Mouse (Mus musculus) thymus, postnatal 10 days (tissue): ENCODE results near the gene Cers6.
A peak's percentile ranks its signal among the peaks of the same experiment; 100 is the strongest.

Source experiments
- DNase-seq, 2 experiments: peaks; one replicate each; pipeline ENCODE4 v3.0.0; 2021; ENCODE audit warnings: low spot score in 2 of 2

The Cers6 gene

DNA sequence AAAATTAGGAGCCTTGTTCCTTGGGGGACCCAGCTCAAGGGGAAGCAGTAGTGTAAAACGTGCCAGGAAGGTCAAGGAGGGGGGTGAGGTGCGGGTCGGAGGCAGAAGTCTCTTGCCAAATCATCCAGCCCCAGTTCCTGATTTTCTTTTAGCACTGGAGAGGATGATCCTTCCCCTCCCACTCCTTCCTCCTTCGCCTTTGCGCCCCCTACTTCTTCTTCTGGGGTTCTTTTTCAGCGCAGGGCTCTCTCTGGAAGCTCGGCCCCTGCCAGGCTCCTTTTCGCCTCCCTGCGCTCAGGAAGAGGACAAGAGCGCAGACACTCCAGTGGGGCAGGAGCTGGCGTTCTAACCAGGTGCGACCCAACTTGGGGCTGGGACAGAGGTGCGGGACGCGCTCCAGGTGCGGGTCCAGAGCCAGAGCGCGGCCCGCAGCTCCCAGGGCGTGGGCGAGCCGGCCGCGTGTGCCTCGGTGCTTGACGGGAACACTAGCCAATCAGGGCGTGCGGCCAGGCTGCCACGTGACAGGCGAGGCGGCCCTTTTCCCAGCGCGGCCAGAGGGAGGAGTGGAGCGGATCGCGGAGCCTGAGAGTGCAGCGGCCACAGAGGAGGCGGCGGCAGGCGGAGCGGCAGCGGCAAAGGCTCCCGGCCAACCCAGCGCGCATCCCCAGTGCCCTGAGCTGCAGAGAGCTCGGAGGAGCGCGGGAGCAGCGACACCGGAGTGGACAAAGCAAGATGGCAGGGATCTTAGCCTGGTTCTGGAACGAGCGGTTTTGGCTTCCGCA, at the start of gene Cers6:
Gene Cers6 (plus strand): TSS at position 538 of the 782 bp plus-strand sequence.
- peak; percentile 82 for DNase-seq

DNA sequence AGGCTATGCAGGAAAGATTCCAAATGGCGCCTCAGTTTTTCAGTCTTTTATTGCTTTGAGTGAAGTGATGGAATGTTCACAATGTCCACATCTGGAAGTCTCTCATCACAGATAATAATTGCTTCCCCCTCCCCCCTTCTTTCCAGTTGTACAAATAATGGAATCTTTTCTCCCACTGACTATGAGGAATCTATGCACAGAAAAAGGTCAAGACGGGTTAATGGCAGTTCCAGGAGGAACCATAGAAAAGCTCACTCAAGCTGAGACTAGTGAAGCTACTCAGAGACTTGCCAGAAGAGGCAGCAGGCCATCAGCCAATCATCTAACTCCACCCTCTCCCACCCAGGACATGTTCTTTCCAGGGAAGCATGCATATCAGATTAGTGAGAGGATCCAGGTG, 46.8 kb upstream of the Cers6 start:
- no peak for DNase-seq

DNA sequence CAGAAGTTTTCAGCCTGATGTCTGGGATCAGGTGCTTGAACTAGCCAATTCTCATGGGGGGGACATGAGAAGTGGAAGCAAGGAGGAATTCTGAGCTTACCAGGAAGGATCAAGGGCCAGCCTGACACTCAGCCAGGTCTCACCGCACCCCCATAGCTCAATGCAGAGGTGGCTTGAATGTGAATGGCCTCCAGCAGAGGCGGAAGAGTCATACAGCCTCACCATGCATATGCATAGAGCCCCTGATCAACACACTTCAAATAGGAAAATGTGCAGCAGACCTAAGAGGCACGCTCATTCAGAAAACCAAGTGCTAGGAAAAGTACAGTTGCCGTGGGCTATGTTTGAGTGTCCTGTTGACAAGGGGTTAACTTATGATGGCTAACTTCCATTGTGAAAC, 42.2 kb upstream of the Cers6 start:
- no peak for DNase-seq

DNA sequence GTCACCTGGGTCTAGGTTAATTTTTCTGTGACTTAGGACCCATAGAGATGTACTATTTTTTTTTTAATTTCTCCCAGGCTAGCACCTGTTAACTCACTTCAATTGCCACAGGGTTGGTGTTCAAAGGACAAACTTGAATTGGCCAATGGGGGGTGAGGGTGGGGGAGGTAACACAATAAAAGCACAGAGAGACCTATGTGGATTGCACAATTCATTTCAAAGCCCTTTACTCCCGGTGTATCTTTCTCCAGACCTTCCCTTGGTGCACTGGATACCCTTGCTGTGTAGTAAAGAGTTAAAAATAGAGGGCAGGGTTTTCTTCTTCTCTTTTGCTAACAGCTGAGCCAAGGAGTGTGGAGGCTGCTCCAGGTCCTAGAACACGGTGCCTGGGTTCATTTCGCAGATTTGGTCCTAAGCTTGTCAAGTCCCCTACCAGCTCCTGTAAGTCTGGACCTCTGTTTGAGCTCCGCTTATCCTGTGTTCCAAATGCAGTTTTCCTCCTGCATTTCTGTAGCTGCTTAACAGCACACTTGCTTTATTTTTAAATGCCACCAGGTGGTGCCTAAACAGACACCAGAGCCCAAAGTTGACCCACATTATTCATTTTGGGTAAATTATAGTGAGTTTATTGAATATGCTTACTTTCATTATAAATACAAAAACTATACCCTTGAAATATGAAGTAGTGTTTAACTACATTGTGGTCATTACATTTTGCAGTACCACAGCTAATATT, 38.9 kb upstream of the Cers6 start:
- DNase-seq: peak in 1 of 2 experiments; percentile 23

DNA sequence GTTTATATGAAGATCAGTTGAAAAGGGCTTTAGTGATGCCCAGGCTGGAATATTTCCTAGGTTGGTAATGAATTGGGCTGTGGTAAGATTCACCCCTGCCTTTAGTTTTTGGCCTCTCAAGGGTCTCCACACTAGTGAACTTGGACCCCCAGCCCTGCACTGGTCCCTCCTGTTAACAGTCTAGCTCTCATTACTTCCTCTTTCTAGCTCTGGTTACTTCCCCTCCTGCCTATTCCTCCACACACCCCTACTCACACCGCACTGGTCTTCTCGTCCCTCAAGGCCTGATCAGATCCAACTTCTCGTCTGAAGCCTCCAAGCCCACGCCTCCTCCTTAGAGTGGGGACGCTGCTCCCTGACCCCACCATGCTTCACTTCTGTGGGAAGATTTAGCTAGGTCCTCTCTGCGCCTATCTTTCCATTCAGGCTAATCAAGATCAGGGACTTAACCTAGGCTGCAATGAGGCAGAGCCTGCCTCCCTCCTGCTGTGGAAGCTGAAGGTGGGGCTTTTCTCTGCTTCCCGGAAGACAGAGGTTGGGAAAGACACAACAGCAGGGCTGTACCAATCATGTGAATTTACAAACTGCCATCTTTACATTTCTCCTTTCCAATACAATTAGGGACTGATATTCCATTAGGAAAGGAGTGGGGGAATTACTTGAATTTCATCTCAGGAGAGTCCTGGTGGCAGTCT, 35.8 kb upstream of the Cers6 start:
- DNase-seq: no peak

DNA sequence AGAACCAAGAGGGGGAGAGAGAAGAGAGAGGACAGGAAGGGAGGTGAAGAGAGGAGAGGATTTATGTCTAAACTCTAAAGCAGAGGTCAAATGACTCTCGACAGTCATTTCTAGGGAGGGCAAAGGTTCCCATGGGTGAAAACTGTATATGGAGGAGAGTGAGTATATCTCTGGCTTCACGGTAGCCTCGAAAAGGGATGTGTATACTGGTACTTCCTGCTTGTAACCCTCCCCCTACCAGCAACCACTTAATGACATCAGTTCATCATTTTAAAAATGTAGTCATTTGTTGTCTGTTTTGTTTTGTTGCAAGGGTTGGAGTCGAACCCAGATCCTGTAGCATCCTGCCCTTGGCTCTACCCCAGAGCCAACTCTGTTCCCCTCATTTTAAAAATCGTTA, 17.9 kb upstream of the Cers6 start:
- no peak for DNase-seq

DNA sequence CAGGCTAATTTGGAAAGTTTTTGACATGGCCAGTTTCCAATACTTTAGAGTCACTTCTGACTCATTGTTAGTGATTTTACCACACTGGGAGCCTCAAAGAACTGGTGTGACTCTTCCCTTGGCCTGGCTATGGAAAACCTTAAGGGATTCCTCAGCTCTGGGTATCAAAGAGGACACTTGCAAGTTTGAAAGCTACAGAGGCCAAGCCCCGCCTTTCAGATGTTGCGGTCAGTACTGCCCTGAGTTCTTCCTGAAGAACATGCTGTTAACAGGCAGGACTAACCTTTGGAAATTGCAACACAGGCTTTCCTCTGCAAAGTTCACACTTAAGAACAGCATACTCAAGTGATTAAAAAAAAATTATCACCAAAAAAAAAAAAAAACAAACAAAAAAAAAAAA, 16.7 kb upstream of the Cers6 start:
- no peak for DNase-seq

DNA sequence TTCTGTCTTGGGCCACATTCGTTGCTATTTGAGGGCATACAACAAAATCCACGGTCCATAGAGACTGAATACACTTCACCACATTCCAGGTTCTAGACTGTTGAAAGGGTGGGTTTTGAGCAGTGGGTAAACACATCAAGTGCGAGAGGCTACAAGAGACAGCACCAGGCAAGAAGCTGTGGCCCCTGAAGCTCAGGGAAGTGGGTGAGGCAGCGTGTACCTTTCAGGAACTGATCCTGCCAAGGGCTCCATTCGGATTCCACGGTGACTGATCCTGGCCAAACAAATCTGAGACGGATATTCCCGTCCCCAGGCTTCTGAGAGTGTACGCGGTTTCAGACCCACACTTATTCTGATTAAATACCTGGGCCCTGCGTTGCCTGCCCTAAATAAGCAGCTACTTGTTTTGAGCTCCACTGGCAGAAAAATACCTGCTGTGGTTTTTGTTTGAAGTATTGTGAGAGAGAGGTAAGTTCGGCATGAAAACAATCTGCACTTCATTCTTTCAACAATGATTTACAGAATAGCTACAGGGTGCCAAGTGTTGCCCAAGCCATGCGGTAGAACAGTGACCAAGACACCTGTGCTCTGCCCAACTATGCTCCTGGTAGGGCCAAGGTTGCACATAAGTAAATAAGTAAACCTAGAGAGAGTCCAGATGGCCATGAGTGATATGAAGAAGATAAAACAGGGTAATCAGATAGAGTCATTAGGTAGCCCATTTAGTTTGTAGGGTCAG, 16.1 kb upstream of the Cers6 start:
- DNase-seq: no peak

DNA sequence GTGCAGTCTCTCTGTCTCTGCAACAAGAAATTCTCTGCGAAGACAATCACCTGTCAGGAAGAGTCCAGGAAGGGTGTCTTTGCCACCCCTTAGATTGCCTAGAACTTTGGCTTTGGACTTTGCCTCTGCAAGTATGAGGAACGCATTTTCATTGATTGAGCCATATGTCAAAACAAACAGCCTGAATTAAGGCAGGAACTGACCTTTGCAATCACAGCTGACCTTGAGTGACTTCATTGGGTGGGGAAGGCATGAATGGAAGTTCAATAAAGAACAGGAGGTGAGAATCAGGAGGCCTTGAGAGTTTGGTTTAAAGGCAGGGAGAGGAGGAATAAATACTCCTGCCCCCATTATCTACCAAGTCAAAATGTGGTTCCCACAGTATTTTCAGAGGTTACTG, 850 bp upstream of the Cers6 start:
- no peak for DNase-seq

DNA sequence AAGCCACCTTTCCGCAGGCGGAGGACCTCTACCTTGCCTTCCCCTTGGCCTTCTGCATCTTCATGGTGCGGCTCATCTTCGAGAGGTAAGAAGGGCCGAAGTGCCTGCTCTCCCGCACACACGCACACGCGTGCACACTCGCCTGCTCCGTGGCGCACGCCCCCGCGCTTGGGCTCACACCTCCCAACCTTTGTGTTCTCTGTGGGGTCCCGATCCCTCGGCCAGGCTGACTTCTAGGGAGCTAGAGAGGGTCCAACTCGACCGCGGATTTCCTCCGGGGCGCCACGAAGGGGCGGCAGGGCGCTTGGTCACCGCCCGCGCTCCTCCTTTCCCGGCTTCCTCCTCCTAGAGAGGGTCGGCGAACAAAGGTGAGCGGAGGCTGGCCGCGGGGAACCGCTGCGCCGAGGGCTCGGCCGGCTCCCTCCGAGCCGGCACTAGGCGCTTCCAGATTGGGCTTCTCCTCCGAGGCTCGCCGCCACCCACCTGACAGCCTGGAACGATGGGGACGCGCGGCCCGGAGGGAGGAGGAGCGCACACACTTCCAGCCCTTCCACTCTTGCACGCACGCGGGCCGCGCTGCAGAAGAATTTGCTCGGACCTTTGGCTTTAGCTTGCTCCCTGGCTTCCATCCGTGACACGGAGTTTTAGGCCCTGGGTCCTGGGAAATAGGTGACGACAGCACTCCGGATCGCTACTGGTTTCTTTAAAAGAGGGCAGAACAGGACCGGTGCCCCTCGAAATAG, 651 bp downstream of the Cers6 start:
- DNase-seq: peak; percentile 37 to 40

DNA sequence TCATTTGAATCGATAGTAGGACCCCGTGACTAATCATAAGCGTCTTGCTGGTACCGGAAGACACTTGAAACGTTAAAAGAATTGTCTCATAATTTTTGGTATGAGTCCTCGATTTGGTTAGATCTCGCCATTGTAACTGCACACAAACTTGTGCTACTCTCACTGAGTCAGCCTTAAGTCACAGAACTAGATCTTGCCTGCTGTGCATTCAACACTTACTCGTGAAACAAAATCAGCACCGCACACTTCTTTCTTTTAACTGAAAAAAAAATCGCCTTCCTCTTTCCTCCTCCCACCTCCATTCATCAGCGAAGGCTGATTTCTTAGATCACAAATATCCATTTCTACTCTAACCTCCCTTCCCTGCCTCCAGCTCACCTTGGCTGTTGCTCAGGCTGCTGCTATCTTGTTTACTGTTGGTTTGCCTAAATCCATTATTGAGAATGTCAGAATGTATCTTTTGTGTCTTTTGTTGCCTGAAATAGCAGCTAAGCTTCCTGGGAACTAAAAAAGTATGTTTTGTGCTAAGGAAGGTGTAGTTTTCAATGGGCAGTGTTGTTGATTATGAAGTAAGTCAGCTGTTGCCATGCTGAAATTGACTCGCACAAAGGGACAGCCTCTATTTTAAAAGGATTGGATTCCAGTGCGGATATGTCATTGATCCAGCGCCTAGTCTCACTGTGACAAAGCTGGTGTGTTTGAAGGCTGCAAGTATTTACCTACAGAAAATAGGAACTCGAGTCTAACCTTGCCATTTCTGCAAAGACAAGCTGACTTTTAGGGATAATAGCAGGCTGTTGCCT, 1.4 kb downstream of the Cers6 start:
- no peak for DNase-seq

DNA sequence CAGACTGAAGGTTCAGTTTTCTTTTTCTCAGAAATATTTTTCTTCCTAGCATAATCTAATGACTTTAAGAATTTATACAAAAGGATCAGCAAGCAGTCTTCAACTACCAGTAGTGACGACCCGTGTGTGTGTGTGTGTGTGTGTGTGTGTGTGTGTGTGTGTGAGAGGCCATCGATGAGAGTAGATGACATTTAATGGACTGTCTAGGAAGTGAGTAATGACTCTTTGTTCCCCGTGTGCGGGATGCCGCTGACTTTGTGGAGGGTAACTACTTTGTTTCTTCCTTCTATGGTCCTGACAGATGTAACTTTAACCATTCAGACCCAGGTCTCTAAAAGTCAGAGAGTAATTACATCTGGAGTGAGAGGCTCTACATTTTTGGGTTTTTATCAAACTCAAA, 2.3 kb downstream of the Cers6 start:
- DNase-seq: no peak

DNA sequence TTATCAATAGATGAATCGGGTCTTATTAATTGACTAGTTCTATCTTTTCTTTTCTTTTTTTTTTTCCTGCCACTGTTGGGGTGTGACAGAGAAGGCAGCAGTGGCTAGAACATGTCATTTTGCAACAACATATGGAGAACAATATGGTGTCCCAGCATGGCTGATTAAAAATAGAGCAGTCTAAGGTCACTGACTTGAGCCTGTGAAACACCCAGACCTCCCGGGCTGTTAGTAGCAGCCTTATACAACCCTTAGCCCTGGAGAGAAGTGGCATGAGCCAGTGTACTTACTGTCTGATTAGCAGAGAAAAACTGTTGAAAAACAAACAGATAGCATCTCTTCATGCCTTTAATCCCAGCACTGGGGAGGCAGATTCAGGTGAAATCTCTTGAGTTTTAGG, 3.1 kb downstream of the Cers6 start:
- DNase-seq: no peak

DNA sequence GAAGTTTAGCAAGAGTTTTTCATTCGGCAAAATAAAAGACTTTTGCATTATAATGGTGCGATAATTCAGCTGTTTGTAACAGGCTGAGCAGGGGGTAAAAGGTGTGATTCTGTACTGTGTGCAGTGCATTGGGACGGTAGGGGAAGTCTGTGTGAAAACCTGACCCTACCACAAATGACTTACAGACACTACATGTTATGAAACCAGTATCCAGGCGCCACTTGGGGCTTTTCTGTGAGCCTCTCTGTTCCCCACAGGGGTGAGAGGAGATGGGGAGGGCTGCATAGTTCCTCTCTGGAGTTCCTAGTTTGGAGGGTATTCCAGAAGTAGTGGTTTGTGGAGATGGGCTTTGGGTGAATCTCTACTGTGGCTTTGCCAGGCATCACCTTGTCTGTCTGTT, 5.9 kb downstream of the Cers6 start:
- no peak for DNase-seq

DNA sequence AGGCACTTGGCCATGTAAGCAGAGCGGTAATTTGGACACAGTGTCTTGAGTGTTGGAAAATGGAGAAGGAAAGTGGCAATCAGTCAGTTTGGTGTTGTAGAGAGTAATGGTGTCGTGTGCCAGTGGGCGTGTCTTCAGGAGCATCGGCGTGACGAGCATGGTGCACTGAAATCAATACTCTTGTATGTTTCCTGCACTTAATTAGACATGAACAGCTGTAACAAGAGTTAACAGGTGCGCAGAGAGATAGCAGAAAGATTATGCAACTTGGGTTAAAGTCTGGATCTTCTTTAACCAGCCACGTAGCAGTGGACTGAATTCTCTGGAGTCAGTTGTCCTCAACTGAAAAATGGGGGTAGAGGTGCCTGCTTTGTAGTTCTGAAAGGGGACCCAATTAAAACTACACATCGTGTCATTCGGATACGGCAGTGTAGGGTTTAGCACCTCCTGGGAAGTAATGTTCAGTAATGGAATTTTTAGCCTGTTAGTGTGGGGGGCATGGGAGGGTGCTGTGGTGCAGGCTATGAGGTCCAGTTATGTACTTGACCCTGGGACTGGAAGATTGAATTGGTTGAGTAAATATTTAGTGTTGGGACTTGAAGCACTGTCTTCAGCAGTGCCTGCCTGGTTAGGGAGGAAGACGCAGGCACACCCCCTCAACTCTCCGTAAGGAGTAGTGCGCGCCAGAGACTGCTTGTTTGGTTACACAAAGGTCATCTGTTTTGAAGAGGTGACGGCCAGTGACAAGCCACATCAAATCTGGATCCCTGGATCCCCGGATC, 9.9 kb downstream of the Cers6 start:
- DNase-seq: no peak

DNA sequence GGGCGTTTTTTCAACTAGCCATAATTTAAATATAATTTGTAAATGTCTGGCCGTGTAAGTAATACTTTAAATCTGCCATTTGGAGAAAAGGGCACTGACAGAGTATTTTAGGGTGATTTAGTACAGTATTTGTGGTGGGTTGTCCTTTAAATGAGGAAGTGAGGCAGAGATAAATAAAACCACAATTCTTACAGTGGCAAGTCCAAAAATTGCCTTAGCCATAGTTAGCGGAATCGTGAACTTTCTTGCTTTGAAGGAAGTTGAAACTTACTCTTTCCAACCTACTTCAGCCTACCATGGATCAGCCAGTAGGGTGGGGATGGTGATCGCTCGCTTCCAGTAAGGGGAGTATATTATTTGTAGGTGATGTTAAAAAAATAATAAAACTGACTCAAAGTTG, 11.8 kb downstream of the Cers6 start:
- DNase-seq: no peak

DNA sequence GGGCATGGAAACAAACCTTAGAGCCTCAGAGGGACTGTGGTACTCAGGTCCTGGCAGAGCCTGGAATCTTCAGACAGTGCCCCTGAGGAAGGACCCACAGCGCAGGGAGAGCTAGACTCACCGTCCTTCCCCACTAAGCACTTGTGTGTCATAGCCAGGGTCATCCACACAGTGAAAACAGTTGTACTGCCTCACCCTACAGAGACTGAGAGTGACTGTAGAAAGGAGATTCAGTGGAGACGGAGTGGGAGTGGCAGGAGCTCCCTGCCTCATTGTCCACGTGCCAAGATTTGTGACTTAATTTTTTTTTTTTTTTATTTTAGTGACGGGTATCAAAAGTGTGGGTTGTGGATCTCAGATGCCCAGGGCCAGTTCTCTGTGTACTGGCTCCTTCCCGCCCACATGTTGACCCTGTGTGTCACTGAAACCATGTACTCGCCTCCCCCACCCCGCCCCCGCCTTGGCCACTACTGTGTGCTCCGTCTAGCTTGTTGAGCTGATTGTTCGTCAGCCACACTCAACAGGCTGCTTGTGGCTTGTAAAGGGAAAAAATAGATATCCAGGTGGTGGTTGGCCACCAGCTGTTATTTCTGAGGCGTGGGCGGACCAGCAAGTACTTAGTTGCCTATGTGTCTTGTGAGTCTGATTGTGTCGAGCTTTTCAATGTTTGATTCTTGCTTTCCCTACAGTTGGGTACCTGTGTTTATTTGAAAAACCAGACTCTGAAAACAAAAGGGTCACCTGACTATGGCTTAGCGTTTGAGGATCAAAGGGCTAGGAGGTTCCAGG, 12.6 kb downstream of the Cers6 start:
- no peak for DNase-seq

DNA sequence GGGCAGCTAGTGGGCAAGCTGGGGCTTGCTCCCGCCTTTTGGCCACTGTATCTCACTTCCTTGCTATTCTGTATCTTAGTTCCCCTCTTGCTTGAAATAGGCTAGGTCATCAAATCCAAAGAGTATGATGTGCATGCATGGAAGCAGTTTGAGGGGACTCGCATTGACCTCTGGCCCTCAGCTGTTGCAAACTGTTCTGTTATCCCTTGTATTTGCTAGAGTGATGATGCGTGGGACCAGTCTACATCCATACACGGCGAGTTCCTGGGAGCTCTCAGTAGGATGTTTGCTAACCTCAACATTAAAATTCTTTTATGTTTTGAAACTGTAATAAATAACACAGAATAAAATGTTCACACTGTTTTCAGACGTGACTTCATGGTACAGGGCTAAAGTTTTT, 13.3 kb downstream of the Cers6 start:
- DNase-seq: no peak

DNA sequence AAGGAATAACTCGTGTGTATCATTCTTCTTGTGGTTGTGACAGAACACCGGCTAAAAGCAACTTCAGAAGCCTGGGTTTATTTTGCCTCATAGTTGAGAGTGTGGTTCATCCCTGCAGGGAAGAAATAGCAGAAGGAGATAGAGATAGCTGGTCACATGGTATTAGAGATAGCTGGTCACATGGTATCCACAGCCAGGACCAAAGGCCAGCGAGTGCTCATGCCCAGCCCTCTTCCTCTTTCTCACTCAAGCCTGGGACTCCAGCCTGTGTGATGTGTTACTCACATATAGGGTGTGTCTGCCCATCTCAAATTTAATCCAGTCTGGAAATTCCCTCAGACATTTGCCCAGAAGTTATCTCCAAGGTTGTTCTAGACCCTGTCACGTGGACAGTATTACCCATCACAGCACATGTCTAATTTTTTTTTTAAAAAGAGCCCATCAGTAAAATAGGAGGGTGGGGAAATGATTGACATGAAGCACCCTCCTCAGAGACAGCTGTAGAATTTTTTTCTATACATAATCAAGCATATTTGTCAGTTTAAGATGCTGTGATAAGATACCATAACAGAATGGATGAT, 17.9 kb downstream of the Cers6 start:
- DNase-seq: no peak
